Mouse (Mus musculus): ENCODE results near the gene Ttc28.

Gene Ttc28

DNA sequence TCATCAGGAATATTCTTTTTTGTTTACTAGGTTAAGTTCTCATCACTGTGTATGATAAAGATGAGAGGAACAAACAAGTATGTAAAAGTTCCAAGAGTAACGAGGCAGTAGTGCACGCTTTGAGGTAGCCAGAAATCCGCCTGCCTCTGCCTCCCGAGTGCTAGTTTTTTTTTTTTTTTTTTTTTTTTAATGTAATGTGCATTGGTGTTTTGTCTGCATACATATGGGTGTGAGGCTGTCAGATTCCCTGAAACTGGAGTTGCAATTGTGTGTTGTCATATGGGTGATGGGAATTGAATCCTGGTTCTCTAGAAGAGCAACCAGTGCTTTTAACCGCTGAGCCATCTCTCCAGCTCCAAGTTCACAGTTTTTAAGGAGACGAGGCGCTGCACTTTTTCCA is 561 bp upstream of the Ttc28 start:
- DNase-seq (ENCODE audit: low spot score in 2 of 2), result no peak

DNA sequence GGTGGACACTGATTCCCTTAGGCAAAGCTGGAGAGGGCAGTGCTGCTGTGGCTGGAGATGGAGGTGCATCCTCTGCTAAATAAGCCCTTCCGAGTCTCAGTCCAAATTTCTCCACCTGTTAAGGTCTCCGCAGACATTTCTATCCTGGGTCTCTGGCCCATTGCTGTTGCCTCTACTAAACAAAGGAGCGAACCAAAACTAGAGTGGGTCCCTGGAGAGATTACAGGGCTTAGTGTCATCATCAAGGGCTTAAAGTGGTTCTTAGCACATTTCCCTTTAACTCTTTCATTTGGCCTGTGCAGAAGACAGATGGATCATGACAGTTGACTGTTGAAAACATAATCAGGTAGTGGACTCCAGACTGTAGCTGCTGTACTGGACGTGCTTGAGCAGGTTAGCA is 9.0 kb downstream of the Ttc28 start:
- DNase-seq (ENCODE audit: low spot score in 2 of 2), result no peak

DNA sequence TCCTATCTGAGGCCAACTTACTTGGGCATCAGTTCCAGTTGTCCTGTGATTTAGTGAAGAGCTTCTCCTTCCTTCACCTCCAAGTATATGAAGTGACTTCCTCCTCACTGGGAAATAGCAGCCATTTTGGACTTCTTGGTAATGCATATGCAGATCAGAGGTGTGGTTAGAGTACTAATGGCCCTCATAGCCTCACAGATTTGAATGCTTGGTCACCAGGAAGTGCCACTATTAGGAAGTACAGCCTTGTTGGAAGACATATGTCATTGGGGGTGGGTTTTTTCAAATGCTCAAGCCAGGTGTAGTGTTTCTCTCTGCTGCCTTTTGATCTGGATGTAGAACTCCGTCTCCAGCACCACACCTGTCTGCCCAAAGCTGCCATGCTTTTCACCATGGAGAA is 10.3 kb downstream of the Ttc28 start:
- DNase-seq (ENCODE audit: low spot score in 2 of 2), result no peak

DNA sequence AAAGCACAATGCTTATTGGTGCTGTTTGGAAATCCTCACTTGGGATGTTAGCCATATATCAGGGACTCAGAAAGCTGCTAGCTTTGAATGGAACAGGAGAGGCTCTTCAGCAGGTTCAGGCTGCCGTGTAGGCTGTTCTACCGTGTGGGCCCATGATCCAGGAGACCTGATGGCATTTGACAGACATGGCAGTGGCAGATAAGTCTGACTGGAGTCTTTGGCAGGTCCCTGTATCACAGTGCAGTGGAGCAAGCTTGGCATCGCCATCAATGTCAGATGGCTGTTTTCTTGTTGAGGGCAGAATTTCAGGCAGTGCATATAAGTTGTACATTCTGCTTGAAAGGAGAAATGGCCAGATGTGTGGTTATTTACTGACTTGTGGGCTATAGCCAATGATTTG is 11.0 kb downstream of the Ttc28 start:
- no peak for DNase-seq (ENCODE audit: low spot score in 2 of 2)

DNA sequence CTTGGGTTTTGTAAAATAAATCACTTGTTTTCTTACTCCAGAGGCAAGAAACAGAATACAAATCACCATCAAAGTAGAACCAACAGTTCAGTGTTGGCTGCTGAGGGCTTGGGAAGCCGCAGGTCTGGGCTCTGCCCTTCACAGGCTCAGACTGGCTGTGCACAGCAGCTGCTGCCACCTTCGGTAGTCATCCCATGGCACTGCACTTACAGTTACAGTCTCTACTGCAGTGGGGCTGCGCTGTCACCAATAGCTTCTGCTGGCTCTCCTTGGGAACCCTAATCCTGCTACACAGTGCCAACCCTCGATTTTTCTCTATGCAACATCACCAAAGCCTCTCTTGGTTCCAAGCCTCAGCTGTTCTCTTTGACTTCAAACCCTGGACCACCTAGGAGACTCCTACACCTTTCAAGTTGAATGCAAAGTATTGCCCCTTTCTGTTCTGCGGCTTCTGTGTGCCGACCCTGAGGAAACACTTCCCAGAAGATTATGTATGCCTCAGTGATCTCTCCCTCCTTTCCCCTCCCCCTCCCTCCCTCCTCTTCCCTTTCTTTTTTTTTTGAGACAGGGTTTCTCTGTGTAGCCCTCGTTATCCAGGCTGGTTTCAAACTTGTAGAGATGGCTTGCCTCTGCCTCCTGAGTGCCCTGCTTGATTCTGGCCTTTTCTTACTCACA is 17.6 kb downstream of the Ttc28 start:
- no peak for DNase-seq (ENCODE audit: low spot score in 2 of 2)

DNA sequence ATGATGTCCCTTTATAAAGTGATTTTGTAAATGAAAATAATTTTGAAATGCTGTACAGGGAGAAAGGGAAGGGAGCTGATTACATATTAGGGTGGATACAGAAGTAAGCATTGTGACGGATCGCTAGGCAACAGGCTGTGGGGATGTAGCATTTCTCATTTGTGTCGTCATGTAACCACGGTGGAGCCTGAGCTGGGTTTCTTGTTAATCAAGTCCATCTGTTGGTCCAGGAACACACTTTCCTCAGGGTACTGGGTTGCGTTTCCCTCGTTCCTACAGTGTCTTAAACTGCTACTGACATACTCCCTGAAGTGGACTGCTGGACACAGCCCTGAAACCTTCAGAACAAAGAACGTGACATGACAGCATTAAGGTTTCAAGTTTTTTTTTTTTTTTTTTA is 18.6 kb downstream of the Ttc28 start:
- no peak for DNase-seq (ENCODE audit: low spot score in 2 of 2)

DNA sequence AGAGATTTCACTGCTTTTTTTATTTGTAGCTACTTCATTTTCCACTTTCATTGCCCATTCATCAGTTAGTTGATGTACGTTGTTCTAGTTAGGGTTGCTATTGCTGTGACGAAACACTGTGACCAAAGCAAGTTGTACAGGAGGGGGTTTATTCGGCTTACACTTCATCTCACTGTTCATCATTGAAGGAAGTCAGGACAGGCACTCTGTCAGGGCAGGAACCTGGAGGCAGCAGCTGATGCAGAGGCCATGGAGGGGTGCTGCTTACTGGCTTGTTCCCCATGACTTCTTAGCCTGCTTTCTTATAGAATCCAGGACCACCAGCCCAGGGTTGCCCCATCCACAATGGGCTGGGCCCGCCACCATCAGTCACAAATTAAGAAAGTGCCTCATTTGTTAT is 19.2 kb downstream of the Ttc28 start:
- no peak for DNase-seq (ENCODE audit: low spot score in 2 of 2)

DNA sequence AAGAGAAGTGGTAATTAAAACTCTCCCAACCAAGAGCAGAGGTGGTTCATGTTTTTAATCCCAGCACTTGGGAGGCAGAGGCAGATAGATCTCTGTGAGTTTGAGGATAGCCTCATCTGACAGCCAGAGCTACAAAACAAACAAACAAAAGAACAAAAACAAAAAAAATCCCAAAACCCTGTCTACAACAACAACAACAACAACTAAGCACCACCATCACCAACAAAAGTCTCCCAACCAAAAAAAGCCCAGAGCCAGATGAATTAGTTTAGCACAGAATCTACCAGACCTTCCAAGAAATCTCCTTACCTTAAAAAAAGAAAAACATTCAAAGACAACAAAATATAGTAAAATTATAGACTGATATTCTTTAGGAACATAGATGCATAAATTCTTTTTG is 20.7 kb downstream of the Ttc28 start:
- DNase-seq (ENCODE audit: low spot score in 2 of 2), result no peak

DNA sequence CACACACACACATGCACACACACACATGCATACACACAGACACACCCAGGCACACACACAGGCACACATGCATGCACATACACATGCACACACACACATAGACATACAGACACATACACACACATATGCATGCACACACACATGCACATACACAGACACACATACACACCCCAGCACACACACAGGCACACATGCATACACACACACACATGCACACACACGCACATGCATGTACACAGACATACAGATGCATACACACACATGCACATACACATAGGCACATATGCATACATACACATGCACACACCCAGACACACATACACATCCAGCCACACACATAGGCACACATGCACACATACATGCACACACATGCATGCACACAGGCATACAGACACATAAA is 27.1 kb downstream of the Ttc28 start:
- no peak for DNase-seq (ENCODE audit: low spot score in 2 of 2)

DNA sequence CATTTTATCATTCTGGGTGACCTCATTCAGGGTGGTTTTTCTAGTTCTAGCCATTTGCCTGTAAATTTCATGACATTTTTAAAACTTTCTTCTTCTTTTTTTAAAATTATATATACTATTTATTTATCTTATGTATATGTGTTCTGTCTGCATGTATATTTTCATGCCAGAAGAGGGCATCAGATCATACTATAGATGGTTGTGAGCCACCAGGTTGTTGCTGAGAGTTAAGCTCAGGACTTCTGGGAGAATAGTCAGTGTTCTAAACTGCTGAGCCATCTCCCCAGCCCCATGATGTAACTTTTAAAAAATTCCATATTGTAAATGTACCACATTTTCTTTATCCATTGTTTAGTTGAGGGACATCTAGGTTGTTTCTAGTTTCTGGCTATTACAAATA is 29.3 kb downstream of the Ttc28 start:
- DNase-seq (ENCODE audit: low spot score in 2 of 2), result no peak

DNA sequence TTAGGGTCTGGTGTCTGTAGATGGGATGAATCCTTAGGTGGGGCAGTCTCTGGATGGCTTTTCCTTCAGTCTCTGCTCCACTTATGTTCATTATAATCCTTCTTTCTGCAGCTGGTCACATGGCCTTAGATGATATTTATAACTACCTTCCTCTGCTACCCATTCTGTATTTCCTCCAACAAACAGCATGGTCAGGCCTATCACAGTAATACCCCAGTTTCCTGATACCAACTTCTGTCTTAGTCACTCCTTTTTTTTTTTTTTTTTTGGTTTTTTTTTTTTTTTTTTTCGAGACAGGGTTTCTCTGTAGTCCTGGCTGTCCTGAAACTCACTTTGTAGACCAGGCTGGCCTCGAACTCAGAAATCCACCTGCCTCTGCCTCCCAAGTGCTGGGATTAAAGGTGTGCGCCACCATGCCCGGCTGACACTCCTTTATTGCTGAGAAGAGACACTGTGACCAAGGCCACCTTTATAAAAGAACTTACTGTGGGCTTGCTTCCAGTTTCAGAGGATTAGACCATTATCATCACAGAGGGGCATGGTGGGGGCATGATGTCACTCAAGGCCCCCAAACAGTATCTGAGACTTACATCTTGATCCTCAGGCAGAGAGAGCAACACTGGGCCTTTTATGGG is 30.5 kb downstream of the Ttc28 start:
- no peak for DNase-seq (ENCODE audit: low spot score in 2 of 2)

DNA sequence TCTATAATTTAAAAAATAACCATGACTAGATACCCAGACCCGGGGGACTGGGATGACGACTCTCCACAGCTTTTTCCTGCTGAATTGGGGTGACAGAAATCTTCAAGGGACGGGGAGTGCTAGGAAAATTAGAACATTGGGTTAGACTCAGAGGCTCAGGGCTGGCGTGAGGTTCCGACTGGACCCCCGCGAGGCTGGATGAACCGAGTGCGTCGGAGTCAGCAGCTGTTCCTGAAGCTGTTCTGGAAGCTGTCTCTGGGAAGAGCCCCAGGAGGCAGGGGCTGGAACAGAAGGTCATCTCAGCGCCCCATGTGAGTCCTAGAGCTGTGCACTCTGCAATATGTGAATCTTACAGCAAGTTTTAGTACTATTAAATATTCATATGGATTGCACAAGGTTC is 35.3 kb downstream of the Ttc28 start:
- no peak for DNase-seq (ENCODE audit: low spot score in 2 of 2)

DNA sequence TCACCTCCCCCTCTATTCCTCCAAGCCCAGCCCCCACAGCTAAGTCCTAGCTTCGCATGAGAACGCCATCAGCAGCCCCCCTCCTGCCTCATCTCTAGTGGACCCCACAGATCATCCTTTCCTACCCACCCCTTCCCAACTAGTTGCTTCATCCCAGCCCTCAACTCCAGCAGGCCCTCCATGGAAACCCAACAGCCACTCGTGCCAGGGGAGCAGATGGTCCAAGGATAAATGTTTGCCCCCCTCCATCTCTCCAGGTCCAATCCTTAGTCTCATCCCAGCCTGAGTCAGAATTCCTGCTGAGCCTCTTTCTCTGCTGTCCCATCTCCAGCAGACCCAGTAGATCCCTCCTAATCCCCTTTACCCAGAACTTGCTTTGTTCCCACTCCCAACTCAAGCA is 36.6 kb downstream of the Ttc28 start:
- no peak for DNase-seq (ENCODE audit: low spot score in 2 of 2)

DNA sequence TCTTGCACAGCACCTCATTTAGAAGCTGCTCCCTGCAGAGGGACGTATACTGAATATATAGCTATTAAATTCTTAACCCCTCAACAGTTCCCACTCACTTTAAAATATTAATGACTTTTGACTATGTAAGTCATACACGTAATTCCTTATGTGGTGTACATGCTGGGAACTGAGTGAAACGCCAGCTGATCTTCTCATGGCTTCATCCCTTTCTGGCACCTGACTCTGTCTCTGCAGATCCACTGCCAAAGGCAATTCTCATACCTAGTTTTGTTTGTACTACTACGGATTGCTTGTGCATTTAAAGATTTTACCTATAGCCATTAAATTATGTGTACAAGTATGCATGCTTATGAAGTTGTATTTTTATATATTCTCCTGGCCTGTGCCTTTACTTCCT is 39.9 kb downstream of the Ttc28 start:
- DNase-seq (ENCODE audit: low spot score in 2 of 2), result no peak

DNA sequence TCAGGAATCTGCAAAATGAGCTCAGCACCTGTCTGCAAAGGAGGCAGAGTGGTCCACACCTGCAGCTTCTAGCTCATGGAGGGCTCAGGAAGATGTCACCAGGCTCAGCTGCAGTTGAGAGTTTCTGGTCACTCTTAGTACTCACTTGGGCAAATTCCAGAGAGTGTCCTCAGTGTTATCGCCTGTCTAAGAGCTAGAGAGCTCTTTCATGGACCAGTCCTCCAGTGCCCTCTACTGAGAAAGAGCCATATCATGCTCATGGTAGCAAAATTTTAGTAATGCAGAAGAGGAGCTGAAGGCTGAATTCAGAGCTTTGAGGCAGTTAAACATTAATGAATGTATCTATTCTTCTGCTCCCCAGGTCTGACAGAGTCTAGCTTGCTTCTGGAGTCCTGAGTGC is 43.7 kb downstream of the Ttc28 start:
- DNase-seq (ENCODE audit: low spot score in 2 of 2), result no peak

DNA sequence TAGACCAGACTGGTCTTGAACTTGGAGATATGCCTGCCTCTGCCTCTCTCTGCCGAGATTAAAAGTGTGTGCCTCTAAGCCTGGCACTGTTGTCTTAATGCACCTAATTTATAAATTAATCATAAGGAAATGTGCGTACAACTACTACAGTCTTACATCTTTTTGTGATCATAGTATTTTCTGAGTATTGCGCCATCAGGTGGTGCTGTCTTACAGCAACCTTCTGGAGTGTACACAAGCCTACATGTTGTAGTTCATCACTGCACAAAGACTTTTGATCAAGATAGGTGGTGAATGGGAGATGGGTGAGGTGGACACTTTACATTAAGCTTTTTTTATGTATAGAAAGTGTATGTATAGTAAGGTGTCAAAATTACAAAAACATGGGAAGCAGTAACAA is 45.0 kb downstream of the Ttc28 start:
- no peak for DNase-seq (ENCODE audit: low spot score in 2 of 2)

DNA sequence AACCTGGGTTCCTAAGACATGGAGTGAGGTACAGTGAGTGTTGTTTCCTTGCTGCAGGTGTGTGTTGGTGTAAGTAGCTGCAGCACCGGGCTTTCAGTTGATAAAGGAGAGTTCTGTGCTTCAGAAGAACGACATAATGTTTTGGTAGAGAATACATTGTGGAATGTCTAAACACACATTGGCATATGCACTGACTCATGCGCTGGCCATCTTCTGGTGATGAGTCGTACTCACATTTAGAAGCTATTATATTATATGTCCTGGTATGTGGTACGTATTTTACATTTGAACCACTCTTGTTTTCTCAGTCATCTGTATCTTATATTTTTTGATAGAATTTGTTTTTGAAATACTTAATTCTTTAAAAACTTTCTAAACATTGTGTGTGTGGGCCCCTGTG is 46.2 kb downstream of the Ttc28 start:
- DNase-seq (ENCODE audit: low spot score in 2 of 2), result no peak

DNA sequence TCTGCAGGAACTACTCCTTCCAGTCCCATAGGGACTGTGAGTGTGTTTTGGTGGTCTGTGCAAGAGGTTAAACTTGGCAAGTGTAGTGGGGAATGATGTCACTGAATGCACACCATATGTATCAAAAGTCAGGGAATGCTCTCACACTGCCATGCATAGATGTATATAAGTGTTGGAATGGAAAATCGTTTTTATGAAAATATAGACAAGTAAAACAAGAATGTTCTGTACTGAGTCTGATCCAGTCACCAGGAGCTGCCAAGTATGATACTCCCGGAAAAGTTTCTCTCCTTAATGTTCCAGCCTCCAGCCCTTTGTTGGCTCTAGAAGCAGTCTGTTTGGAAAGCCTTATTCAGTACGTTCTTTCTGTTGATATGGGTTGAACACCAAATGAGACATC is 48.7 kb downstream of the Ttc28 start:
- DNase-seq (ENCODE audit: low spot score in 2 of 2), result no peak

DNA sequence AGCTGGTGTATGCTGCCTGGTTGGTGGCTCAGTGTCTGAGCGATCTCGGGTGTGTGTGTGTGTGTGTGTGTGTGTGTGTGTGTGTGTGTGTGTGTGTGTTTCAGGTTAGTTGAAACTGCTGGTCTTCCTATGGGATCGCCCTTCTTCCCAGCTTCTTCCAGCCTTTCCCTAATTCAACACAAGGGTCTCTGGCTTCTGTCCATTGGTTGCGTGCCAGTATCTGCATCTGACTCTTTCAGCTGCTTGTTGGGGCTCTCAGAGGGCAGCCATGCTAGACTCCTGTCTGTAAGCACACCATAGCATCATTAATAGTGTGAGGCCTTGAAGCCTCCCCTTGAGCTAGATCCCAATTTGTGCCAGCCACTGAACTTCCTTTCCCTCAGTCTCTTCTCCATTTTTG is 49.7 kb downstream of the Ttc28 start:
- no peak for DNase-seq (ENCODE audit: low spot score in 2 of 2)

DNA sequence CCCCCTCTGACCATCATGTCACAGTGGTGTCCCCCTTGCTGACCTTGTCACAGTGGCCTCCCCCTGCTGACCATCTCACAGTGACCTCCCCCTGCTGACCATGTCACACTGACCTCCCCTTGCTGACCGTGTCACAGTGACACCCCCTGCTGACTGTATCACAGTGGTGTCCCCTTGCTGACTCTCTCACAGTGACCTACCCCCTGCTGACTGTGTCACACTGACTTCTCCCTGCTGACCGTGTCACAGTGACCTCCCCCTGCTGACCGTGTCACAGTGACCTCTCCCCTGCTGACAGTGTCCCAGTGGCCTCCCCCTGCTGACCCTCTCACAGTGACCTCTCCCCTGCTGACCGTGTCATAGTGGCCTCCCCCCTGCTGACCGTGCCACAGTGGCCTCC is 57.0 kb downstream of the Ttc28 start:
- DNase-seq (ENCODE audit: low spot score in 2 of 2), result no peak

DNA sequence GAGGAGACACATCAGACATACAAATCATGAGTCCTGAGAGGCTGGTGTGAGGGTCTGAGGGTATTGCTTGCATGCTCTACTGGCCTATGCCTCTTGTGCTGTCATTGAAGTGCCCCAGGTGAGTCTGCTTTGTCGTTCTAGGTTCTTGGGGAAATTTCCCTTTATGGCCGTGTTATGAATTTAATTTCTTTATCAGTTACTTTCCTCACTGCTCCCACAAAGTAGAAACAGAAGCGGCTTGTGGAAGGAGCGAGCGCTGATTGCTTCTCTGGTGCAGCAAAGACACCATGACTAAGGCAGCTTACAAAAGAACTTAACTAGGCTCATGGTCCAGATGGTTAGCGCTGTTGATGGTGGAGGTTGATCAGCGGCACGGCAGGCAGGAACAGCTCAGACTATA is 64.7 kb downstream of the Ttc28 start:
- no peak for DNase-seq (ENCODE audit: low spot score in 2 of 2)

DNA sequence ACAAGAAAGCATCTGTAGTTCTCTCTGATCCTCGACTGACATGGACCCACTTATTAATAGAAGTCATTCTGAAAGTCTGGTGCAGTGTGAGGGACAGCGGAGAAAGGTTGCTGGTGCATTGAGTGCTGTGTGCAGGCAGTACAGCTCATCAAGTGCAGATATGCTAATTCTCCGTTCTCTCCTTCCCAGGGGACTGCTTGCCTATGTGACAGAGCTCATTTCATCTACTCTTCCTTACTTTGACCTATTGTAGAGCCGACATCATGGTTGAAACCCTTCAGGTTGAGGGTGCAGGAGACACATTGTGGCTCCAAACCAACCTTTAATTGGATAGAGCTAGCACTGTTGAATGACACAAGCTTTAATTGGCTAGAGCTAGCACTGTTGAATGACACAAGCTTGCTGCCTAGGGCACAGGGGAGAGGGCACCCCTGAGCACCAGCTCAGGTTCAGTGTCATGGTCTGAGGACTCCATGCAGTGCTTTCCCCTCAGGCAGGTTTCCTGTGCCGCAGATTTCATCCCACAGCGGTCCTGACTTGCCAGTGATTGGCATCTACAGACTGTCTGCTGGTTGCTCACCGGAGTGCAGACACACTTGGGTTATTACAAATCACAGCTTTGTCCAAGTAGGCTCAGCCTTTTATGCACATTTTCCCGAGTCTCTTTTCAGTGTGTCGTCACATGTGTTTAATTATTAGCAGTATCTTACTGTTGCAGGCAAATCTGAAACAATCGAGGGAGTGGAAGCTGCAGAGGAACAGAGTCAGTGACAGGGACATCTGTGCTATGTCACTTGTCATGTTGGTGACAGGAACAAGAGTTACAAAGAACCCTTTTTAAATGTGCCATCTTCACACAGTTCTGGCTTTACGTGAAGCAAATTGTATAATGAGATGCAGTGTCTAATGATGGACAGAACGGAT is 69.1 kb downstream of the Ttc28 start:
- no peak for DNase-seq (ENCODE audit: low spot score in 2 of 2)

DNA sequence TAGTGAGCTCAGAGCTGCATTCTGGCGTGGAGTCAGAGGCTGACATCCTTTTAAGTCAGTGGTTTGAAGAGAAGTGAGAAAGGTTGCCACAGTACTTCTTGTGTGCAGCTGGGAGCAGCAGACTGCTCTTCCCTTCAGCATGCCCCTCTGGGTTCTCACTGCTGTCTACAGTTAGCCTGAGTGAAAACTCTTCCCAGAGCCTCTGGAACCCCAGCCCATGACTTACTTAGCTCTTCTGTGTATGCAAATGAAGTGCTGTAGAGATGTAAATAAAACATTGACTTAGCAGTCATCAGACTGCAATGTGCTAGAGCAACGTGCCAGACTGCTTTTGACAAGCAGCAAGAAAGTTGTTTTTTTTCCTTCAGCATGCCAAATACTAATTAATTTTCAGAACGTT is 70.2 kb downstream of the Ttc28 start:
- DNase-seq (ENCODE audit: low spot score in 2 of 2), result no peak
